Mouse (Mus musculus) hindbrain, embryonic 11.5 days (tissue): ENCODE measurements around the gene Slc22a17. TPM values are rescaled to one million over a fixed set of nuclear protein-coding genes. Genes with fewer than 3 reads are reported as not detected.

Experiments
- ATAC-seq: fragments of 200-750 bp; cut with Nextera tagmentation; 2 replicates; pipeline ENCODE4 v1.8.0; 2017; ENCODE audit warnings: mild to moderate bottlenecking, moderate TSS enrichment, moderate library complexity; ENCODE audit not compliant: low FRiP score
- DNase-seq: peaks from one replicate; pipeline ENCODE4 v3.0.0-alpha.2; 2015; ENCODE audit warnings: low spot score
- H3K27ac ChIP-seq: fragments of 300-500 bp; sonication (generic); 2 replicates; pipeline ENCODE4 v1.5.1; 2014; ENCODE audit warnings: mild to moderate bottlenecking, low read depth, low read length
- H3K27me3 ChIP-seq: fragments of 300-500 bp; sonication (generic); 2 replicates; pipeline ENCODE4 v1.6.1; 2014; ENCODE audit warnings: mild to moderate bottlenecking, low read length, moderate library complexity, mixed read lengths; ENCODE audit not compliant: control insufficient read depth, insufficient read depth
- H3K36me3 ChIP-seq: fragments of 300-500 bp; sonication (generic); 2 replicates; pipeline ENCODE4 v1.6.1; 2014; ENCODE audit warnings: mild to moderate bottlenecking, low read length, moderate library complexity, mixed read lengths; ENCODE audit not compliant: control insufficient read depth, insufficient read depth
- H3K4me1 ChIP-seq: fragments of 300-500 bp; sonication (generic); replicated peaks from 2 replicates; pipeline ENCODE4 v1.6.1; 2014; ENCODE audit warnings: low read length, mixed read lengths; ENCODE audit not compliant: control insufficient read depth, insufficient read depth
- H3K4me2 ChIP-seq: fragments of 300-500 bp; sonication (generic); replicated peaks from 2 replicates; pipeline ENCODE4 v1.6.1; 2014; ENCODE audit warnings: mild to moderate bottlenecking, low read depth, low read length
- H3K4me3 ChIP-seq: fragments of 300-500 bp; sonication (generic); 2 replicates; pipeline ENCODE4 v1.5.1; 2014; ENCODE audit warnings: low read depth, low read length
- H3K9ac ChIP-seq: fragments of 300-500 bp; sonication (generic); 2 replicates; pipeline ENCODE4 v1.6.1; 2014; ENCODE audit warnings: low read depth, low read length
- H3K9me3 ChIP-seq: fragments of 300-500 bp; sonication (generic); 2 replicates; pipeline ENCODE4 v1.6.1; 2016; ENCODE audit warnings: low read length; ENCODE audit not compliant: control insufficient read depth
- WGBS: fragments of 180-500 bp; shearing (Covaris S2); extraction: QIAGEN DNeasy Blood & Tissue Kit; methylation state at CpG from one replicate; pipeline ENCODE4 v1.1.7; 2014; 5-methylcytosine and 5-hydroxymethylcytosine counted together
- polyA plus RNA-seq: library from polyadenylated mRNA; unstranded; fragments of >200 nt; fragmentation: Nextera tagmentation; extraction: Ambion mirVana; gene quantifications from 2 replicates; pipeline ENCODE4 v1.2.1, GENCODE M21; 2014

Slc22a17 gene
- polyA plus RNA-seq, 1 experiment from 2014 or later = 41.0 TPM

DNA sequence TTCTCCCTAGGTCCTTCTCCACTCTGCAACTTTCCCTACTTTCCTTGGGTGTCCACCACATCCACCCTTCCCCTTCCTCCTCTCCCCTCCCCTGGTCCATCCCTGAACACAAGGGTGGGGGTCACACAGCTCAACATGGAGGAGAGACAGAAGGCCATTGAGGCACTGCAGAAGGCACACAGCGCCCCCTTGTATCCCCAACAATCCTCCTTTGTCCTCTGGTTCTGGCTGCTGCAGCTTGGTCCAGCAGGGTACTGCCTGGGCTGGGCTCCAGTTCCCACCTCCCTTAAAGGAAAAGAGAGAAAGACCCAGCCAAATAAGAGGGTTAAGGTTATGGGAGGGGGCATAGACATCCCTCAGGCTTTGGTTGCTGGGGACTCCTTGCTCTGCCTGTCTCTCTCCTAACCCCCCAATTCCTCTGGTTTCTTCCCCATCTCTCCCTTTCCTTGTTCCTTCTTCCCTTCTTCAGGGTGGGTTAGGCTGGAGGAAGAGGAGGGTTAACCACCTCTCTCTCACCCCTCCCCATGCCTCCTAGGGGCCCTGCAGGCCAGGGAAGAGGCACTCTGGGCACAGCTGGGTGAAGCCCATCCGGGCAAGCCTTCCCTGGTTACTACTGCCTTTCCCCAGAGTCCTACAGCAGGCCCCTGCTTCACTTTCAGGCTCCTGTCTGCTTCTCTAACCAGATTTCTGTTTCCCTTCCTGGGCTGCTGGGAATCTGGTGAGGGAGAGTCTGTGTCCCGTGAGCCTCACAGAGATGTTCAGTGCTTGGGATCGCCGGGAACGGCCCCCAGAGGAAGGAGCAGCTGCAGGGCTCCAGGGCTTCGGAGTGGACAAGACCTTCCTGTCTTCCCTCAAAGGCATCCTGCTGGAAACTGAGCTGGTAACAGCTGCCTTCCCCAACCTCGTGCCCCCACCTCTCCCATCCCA is 23.2 kb upstream of the Slc22a17 start, which contains the start of gene Cmtm5:
Cmtm5 (plus strand) TSS at position 358 of the 927 bp plus-strand sequence.
- ATAC-seq = 0 out of 2 replicates have a peak, but pooled peaks have one; percentile 38
- no peak within 1 kb of the TSS for H3K27ac ChIP-seq
- WGBS = 34% methylated on average over 8 of the region's 8 CpGs

GRCm38 (mm10) chr14:54932645-54933150 is 19.8 kb upstream of the Slc22a17 start, which contains the start of gene Il25:
Il25 (plus strand) TSS chr14:54932695.
- 28% methylated on average over 6 of the region's 6 CpGs for WGBS
- Histone ChIP-seq H3K27me3 (no peaks in the 10 kb centered on the region), H3K27ac (no peak within 1 kb of the TSS), H3K4me1 (peaks cover 5% of the 10 kb centered on the region; the same call in 1 of the 2 replicates), H3K9ac (no peak within 1 kb of the TSS), H3K36me3 (no peaks in the 10 kb centered on the region), H3K4me3 (no peak within 1 kb of the TSS), H3K9me3 (no peaks in the 10 kb centered on the region), H3K4me2 (no peak within 1 kb of the TSS)
- DNase-seq = no peak
- ATAC-seq = 0 out of 2 replicates have a peak, but pooled peaks have one; percentile 15

More for the DNA sequence above, 23.2 kb upstream of the Slc22a17 start, which contains the start of gene Cmtm5:
- Histone ChIP-seq H3K9ac (no peak within 1 kb of the TSS), H3K36me3 (no peaks in the 10 kb centered on the region), H3K9me3 (no peaks in the 10 kb centered on the region), H3K4me3 (no peak within 1 kb of the TSS), H3K4me1 (peaks cover 5% of the 10 kb centered on the region; the same call in 1 of the 2 replicates), H3K27me3 (no peaks in the 10 kb centered on the region), H3K4me2 (no peak within 1 kb of the TSS)
- peak; percentile 16 for DNase-seq

- no peaks in the 10 kb centered on the region for H3K9me3 ChIP-seq
- ATAC-seq = no peak
- H3K27me3 ChIP-seq = no peaks in the 10 kb centered on the region
- H3K9ac ChIP-seq = no peak overlapping the region
- H3K36me3 ChIP-seq = no peaks in the 10 kb centered on the region
- peaks cover 9% of the 10 kb centered on the region for H3K4me1 ChIP-seq
- 13% methylated on average over 2 of the region's 2 CpGs for WGBS
- H3K4me3 ChIP-seq = no peak overlapping the region
- DNase-seq = no peak
- no peak overlapping the region for H3K4me2 ChIP-seq
- H3K27ac ChIP-seq = no peak overlapping the region
These were observed 17.5 kb upstream of the Slc22a17 start for GRCm38 (mm10) chr14:54930431-54930830.

- Histone ChIP-seq H3K9me3 (no peaks in the 10 kb centered on the region), H3K4me3 (no peak overlapping the region), H3K36me3 (no peaks in the 10 kb centered on the region), H3K27me3 (no peaks in the 10 kb centered on the region), H3K4me1 (peaks cover 10% of the 10 kb centered on the region), H3K4me2 (no peak overlapping the region), H3K9ac (no peak overlapping the region), H3K27ac (no peak overlapping the region)
- no peak for DNase-seq
- ATAC-seq = no peak
- WGBS = 81% methylated on average over 5 of the region's 5 CpGs
These were observed 16.9 kb upstream of the Slc22a17 start for GRCm38 (mm10) chr14:54929801-54930200.

GRCm38 (mm10) chr14:54927296-54927695 is 14.4 kb upstream of the Slc22a17 start:
- DNase-seq (no peak), ATAC-seq (no peak)
- Histone ChIP-seq H3K27ac (peak overlapping the region; percentile 96), H3K4me1 (peaks cover 7% of the 10 kb centered on the region), H3K36me3 (no peaks in the 10 kb centered on the region), H3K4me3 (peak overlapping the region; percentile 53), H3K9ac (peak overlapping the region; percentile 86), H3K4me2 (peak overlapping the region; percentile 93), H3K27me3 (no peaks in the 10 kb centered on the region), H3K9me3 (no peaks in the 10 kb centered on the region)
- 21% methylated on average over 7 of the region's 7 CpGs for WGBS

DNA sequence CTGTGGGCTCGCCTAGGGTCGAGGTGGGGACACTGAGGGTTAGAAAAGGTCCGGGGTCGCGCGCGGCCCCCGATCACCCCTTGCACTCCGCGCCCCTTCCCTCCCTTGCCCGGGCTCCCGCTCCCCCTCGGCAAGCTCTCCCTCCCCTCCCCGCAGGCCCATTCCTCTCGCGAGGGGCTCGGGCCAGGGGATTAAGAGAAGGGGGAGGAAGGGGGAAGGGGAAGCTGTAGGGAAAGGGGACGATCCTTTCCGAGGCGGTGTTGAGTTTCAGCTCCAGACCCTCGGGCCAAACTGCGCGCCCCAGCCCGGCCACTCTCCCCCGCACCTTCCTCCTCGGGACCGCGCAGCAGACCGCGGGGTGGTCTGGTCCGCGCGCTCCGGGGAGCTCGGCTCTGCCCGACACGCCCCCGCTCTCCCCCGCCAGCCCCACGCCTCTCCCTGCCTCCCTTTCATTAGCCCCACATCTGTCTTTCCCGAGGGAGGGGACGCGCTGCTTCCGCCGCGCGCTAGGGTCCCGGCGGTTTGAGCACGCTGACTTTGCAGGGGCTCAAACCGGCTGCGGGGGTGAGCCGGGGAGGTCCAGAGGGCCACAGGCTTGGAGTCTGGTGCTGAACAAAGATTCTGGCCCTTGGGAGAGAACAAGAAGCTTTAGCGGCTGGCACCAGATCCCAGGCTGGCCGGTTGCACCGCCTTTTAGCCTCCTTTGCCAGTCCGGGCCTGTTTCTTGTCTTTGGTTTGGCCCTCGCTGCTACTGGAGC is 13.6 kb upstream of the Slc22a17 start:
- Histone ChIP-seq H3K9me3 (no peaks in the 10 kb centered on the region), H3K9ac (peak overlapping the region; percentile 86), H3K4me3 (peak overlapping the region; percentile 53), H3K27me3 (no peaks in the 10 kb centered on the region), H3K27ac (peak overlapping the region; percentile 96), H3K4me1 (peaks cover 7% of the 10 kb centered on the region), H3K4me2 (peak overlapping the region; percentile 93), H3K36me3 (0 out of 2 replicates have a peak, but pooled peaks cover 3% of the 10 kb centered on the region)
- under 1% methylated on average over 39 of the region's 58 CpGs for WGBS
- DNase-seq (peak; percentile 86), ATAC-seq (peak; percentile 79)

DNA sequence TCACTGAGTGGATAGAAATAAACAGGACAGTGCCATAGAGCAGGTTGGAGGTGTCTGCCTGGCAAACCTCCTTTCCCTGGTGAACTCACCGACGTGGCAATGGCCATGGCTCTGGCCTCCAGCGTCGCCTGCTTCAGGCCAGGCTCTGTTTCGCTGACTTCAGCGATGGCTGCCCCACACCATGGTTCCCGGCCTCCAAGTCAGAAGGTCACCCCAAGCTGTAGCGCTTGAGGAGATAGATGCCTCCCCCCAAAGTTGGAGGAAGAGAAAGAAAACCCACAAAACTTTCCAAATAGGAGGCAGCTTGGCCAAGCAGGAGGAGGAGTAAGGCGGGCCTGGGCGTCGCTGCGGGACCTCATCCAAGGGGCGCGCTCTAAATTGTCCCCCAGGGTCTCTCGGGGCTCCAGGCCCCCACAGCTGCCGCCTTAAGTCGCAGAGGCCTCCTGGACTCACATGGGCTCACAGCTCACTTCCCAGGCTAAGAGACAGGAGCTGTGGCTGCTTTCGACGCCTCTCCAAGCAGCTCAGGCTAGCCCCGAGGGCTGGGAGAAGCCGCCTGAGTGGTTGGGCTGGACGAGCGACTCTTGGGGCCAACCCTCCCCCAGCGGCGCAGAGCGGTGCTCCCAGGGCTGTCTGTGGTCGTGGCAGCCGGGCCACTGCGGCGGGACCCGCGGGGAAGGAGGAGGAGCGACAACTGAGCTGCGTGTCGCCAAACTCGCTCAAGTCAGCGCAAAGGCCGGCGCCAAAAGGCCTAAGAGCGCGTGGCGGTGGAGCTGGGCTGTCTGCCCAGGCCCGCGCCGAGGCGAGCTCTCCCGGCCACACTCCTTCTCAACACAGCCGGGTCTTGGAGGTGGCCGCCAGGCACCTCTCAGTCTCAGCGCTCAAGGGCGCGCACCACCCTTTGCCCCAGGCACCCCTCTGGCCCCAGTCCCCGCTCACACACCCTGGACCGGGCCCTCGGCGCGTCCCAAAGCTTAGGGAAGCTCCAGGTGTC is 12.7 kb upstream of the Slc22a17 start, which contains the start of gene Efs:
Efs (minus strand) TSS at position 778 of the 994 bp plus-strand sequence.
- H3K4me3 ChIP-seq = peak within 1 kb of the TSS; percentile 53
- H3K9ac ChIP-seq = peak within 1 kb of the TSS; percentile 86
- under 1% methylated on average over 57 of the region's 57 CpGs for WGBS
- peak within 1 kb of the TSS; percentile 93 for H3K4me2 ChIP-seq
- no peaks in the 10 kb centered on the region for H3K27me3 ChIP-seq
- H3K27ac ChIP-seq = peak within 1 kb of the TSS; percentile 96
- peaks cover 6% of the 10 kb centered on the region; the same call in 1 of the 2 replicates for H3K9me3 ChIP-seq
- peaks cover 7% of the 10 kb centered on the region for H3K4me1 ChIP-seq
- H3K36me3 ChIP-seq = peaks cover 8% of the 10 kb centered on the region
- ATAC-seq (peak; percentile 63), DNase-seq (peak; percentile 76)
